Mouse (Mus musculus) ovary, adult 18-20 months (tissue): ENCODE data around the gene Morc2b.
"Not testable (repeated sequence)": the region's sequence is repeated elsewhere in the genome, so short reads cannot be mapped to it uniquely, and the experiment has no call there.

Experiments used
- DNase-seq: peaks from one replicate; pipeline ENCODE4 v3.0.0; 2022; ENCODE audit warnings: low spot score, mixed read lengths

Morc2b gene

GRCm38 (mm10) chr17:33139261-33139820 is at the start of gene Morc2b:
TSS of gene Morc2b (minus strand) at chr17:33139683.
- DNase-seq, result no peak

GRCm38 (mm10) chr17:33168147-33168546 is 28.7 kb upstream of the Morc2b start, which contains the start of gene Olfr55:
TSS of gene Olfr55 (plus strand) at chr17:33168447.
- not testable (repeated sequence) for DNase-seq

- no peak for DNase-seq
These were observed 13.2 kb downstream of the Morc2b start for GRCm38 (mm10) chr17:33126257-33126656.

- no peak for DNase-seq
These were observed 14.9 kb downstream of the Morc2b start for GRCm38 (mm10) chr17:33124546-33124945.

GRCm38 (mm10) chr17:33097396-33097795 is 42.1 kb downstream of the Morc2b start:
- no peak for DNase-seq

- peak; percentile 46 for DNase-seq
These were observed 46.9 kb downstream of the Morc2b start for GRCm38 (mm10) chr17:33092391-33093193.

GRCm38 (mm10) chr17:33091630-33092029 is 47.9 kb downstream of the Morc2b start:
- no peak for DNase-seq

GRCm38 (mm10) chr17:33089220-33089949 is 50.1 kb downstream of the Morc2b start, which contains the start of gene Zfp563:
TSS of gene Zfp563 (plus strand) at chr17:33089310.
- peak; percentile 85 for DNase-seq

GRCm38 (mm10) chr17:33067958-33068357 is 71.5 kb downstream of the Morc2b start, which contains the start of gene 4921501E09Rik:
TSS of gene 4921501E09Rik (minus strand) at chr17:33068058.
- no peak for DNase-seq
